Mouse (Mus musculus) kidney, adult 2 months (tissue): ENCODE data around the gene Olfr1053.

ENCODE experiments used
- CTCF ChIP-seq: fragments of 200-500 bp; conservative IDR thresholded peaks from 2 replicates; pipeline ENCODE4 v1.5.1; 2011; ENCODE audit warnings: low read depth, mild to moderate bottlenecking, control low read depth, low read length, moderate library complexity, mixed read lengths; ENCODE audit not compliant: insufficient read depth, insufficient read length
- POLR2A ChIP-seq: fragments of 200-500 bp; IDR thresholded peaks from one replicate; pipeline ENCODE4 v1.6.1; 2011; ENCODE audit warnings: low read depth, low read length, control low read depth

GRCm38 (mm10) chr2:86315184-86315583 lies at the start of gene Olfr1053:
- TF ChIP-seq CTCF: no peak
- no peak for TF ChIP-seq POLR2A
